Mouse (Mus musculus): ENCODE results near the gene Dlg2.
A peak's percentile ranks its signal among the peaks of the same experiment; 100 is the strongest.

Gene Dlg2

DNA sequence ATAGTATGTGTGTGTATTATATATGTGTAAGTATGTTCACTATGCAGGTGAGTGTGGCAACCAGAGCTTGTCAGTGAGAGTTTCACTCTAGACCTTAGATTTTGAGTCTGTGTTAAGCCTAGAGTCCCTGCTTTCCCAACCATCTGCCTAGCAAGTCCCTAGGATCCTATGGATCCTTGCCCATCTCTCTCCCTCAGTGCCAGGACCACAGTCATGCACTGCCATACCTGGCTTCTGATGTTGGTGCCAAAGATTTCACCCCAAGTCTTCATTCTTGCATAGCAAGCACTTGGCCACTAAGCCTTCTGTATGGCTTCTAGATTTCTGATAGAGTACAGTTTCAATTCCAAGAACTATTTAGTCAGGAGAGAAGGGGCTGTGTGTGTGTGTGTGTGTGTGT lies 1843.7 kb downstream of the Dlg2 start:
- no peak for DNase-seq

DNA sequence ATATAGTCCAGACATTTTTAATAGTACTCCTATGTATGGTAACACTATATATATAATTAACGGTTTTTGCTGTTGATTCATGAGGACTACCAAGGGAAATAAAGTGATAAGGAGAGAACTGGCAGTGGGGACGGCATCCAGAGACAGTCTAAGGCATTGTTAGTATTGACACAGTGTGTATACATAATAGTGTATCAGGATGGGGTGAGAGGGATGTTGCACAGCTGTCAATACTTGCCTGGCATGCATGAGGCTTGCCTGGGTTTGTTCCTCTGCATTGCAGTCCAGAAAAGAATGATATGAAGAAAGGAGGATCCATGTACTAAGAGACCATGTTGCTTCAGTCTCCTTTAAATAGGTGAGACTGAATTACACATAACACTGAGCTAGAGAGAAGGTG lies 1845.3 kb downstream of the Dlg2 start:
- DNase-seq, result no peak

DNA sequence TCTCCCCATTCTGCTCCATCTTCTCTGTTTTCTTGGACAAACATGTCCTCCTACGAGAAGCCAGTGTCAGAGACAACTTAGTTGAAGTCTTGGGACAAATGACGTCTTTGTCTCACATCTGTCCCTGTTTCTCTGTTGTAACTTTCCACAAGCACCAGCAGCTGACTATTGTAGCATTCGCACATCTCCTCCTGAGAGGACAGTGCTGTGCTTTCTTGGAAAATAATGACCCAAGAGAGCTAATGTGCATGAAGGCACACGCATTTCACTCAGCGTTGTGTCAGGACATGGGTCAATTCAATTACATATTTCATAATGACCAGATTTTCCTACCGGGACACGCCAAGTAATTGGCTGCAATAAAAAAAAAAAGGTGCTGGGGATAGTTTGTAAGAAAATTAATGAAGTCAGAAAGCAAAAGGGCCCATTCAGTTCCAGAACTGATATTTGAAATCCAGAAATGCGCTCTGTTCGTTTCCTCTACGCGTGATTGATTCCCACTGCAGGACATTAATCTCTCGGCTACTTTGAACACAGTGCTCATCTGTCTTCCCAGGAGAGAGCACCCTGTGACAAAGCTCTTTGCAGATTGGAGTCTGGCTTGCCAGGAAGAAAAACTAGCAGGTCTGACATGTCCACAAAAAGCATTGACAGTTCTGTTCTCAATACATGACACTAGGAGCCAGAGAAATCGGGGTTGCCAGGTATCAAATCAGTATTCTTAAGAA lies 1846.0 kb downstream of the Dlg2 start:
- no peak for DNase-seq

DNA sequence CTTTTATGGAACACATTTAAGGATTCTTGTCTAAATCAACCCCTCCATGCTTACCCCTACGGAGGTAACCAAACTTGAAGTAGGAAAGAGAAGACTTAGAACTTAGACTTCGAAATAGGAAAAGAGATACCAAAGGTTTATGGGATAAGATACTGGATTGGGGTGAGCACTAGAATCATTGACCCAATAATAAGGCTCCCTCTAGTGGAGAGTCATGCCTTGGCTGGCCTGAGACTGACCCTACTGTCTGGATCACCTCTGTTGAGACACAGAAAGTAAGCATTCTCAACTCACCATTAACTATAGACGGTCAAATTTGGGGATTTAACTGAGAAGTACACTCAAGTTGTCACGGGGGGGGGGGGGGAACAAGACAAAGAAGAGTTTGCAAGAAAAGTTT lies 1847.2 kb downstream of the Dlg2 start:
- DNase-seq, result no peak

DNA sequence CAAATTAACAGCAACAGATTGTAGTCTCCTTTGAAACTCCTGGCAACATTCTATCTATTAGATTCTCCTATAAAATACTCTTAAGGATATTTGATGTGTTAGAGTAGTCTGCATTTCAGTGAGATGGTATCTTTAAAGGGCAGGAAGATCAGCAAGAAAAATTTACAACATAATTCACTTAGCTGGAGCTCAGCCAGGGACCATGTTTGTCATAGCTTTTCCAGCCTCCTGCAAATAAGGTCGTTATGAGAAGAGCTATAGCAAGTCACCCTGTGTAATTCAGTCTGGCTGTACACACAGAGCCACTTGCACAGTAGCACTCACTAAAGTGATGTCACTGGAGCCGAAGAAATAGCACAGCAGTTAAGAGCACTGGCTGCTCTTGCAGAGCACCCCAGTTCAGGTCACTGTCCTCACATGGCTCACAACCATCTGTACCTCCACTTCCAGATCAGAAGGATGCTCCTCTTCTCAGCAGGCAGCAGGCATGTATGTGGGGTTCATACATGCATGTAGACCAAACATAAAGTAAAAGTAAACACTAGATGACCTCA lies 1850.9 kb downstream of the Dlg2 start:
- no peak for DNase-seq

DNA sequence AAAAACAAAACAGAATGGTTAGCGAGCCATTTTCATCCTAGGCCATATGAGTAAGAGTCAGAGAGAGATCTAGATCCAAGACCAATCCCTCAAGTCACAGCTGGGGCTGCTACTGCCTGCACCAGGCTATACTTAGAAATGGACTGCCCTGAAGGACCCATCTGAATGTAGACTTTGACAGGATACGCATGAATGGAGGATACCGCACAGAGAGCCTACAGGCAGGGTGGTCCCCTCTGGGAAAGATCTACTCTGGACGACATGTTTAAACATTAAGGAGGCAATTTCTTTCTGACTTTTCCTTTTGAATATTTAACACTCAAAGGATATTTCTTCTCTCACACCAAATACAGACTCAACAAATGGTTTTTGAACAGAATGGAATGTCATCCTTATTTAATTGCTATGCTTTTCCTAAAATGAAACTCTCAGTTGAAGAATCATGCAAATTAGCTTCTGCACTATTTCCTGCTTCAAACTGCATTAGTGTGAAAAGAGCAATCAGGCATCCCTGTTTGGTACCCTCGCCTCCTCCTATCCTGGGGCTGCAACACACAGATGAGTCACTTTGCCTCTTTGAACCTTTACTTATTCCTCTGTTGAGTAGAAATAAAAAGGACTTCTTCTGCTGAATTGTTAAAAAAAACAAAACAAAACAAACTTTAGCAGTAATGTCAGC lies 1856.9 kb downstream of the Dlg2 start:
- no peak for DNase-seq

DNA sequence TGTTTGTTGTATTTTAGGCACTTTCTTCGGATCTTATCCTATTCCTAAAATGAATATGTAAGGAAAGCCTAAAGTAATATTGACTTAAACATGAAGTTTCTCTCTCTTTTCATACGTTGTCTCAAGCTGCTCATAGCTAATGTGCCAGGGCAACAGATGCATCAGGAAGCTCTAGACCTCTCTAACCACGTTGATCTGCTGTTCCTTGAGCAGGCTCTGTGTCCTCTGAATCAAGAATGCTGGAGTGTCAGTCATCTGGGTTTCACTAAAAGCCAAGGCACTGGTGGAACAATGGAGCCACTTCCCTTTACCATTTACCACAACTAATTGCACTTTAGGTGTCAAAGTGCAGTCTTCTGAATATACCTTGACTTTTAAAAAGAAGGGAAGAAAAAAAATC lies 1880.1 kb downstream of the Dlg2 start:
- no peak for DNase-seq

DNA sequence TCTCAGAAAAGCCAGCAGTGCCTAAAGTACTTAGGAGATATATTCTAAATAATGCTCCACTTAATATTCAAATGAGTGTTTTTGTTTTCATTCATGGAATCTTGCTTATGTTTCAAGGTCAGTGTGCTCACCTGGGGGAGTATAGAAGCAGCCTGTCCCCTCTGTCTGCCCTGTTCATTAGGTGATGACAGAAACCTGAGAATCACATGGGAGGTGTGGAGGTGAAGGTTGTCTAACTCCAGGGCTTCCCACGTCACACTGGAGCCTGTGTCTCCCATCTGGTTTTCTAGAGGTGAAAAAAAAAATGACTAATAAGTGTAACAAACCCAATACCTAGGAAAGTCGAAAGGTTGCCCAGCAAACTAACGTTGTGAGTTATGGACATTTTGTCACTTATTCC lies 1886.9 kb downstream of the Dlg2 start:
- no peak for DNase-seq

DNA sequence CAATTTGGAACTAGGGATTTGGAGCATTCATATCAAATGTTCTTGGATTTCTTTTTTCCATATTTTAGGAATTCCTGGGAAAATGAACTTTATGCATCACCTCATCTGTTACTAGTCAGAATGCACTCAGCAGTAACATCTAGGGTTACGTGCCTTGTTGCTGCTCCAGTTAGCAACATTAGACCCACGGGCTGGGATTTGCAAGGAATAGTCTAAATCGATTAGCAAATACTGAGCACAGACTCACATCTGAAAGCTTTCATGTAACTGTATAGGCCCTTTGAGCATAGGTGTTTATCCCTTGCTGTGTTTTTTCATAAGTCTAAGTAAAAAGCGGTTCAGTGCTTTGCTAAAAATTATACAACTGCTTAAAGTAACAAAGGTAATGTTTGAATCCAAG lies 1887.3 kb downstream of the Dlg2 start:
- DNase-seq, result no peak

DNA sequence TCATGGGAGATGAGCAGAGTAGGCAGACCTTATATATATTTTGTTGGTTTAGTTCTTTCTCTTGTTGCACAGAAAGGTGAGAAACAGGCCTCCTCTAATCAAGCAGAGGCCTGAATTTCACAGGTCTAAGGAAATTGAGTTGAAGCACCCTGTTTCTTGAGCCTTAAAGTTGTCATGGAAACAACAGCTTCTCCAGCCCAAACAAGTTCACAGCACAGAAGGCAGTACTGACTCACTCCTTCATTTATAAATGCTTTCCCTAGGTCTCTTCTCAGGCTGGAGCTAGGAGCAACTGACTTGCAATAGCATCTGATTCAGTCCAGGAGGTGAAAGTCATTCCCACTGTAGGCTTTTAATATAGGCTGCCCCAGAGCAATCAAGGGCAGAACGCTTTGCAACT lies 1890.6 kb downstream of the Dlg2 start:
- DNase-seq, result no peak

DNA sequence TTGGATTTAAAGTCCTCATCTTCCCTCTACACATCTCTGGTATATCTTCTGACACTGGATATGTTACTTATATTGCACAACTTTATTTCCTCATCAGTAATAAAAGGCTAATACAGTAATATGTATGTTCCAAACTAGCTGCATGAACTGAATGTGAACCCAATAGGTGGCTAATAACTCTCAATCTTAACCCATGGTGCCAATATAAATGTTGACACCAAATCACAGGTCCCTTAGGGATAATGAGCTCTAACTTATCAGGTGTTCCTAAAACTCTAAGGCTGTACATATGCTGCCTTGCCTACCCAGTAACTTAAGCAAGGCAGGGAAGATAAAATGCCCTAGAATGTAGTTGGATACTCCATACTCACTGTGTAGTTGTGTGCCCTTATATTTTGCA lies 1894.0 kb downstream of the Dlg2 start:
- no peak for DNase-seq

DNA sequence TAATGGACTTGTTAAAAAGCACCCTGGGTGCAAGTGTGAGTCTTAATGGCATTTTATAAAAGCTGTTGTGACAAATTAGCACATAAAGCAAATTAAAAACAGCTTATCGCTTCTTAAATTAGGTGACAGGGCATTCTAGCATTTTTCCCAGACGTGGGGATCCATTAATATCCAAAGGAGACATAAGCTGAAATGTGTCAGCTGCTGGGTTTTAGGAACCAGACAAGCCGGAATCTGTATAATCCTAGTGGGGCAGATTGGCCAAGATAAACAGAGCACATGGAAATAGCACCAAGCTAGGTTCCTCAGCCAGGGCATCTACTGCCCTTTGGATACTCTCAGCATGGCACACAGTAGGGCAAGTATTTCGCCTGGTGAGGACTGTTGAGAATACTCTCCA lies 1895.2 kb downstream of the Dlg2 start:
- no peak for DNase-seq

DNA sequence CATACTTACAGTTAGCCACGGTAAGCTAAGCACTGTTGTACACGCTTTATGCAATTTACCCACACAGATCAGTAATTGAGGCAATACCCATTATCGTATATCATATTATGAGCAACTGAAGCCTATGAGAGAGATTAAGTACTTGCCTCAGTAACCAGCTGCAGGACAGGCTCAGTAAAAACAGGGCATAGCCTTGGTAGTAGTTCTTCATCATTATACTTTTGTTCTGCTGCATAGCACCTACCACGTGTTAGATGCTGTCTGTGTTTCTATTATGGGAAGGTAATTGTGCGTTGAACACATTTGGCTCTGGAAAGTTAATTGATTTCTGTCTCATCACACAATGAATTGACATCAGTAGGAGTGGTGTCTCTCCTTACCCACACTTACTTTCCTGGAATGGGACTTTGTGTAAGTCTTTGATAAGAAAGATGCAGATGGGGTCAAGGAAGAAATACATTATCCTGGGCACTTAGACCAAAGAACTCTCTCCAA lies 1897.4 kb downstream of the Dlg2 start:
- DNase-seq, result no peak

DNA sequence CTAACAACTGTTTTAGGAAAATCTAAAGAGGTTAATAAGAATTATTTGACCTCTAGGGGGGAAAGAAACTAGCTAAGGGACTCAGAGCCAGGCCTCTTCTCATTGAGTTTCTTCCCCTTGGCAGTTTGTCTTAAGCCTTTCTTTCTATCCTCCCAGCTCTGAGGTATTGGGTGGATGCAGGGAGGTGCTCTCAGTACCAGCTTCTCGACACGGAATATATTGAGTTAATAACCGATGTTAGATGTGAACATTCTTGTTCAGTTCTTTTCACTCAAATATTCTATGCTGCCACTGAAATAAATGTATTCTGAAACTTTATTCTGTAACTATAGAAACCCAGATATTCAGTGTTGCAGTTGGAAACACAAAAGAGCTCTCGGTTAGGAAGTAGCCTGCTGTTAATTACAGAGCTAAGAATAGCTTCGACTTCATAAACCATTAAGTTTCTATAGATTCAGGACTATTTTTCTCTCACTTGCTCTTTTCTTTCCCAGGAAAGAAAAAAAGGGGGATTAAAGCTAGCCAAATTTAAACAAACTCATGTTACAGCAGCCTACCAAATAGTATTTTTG lies 1907.5 kb downstream of the Dlg2 start:
- DNase-seq, result no peak

DNA sequence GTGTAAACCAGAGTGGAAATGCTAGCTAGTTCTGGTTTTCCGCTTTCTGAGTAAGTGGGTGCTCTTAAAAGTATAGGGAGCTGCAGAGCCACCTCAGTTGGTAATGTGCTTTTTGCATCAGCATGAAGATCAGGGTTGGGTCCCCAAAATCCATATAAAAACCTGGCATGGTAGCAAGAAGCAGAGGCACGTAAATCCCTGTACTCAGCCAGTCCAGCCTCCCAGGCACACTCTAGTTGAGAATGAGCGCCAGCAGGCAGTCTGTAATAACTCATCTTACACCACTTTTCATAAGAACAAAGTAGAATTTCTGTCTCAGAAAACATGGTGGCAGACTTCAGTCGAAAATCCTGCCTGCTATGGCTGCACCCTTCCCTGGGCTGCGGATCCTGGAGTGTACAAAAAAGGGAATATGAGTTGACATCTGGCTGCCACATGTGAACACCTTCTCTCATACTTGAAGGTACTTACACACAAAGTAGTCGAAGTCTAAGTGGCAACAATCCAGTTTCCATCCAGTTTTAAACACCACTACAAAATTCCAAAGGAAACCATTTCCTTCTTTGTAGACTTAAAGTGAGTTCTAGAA lies 1915.7 kb downstream of the Dlg2 start:
- DNase-seq, result no peak

DNA sequence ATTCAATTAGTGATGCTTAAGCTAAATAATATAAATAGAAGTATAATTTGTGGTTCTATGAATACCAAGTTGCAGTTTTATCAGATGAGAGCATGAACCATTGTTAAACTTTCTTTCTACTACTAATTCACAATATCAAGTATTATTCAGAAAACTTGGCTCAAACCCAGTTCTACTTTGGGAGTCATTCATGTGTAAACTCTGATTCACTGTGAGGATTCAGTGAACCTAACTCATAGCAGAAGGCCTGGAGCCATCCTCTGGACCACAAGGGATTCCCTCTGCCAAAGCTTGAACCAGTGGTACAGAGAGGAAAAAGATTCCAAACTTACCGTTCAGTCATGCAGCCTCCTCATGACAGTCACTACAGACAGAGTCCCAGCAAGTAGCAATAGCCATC lies 1920.3 kb downstream of the Dlg2 start:
- no peak for DNase-seq

DNA sequence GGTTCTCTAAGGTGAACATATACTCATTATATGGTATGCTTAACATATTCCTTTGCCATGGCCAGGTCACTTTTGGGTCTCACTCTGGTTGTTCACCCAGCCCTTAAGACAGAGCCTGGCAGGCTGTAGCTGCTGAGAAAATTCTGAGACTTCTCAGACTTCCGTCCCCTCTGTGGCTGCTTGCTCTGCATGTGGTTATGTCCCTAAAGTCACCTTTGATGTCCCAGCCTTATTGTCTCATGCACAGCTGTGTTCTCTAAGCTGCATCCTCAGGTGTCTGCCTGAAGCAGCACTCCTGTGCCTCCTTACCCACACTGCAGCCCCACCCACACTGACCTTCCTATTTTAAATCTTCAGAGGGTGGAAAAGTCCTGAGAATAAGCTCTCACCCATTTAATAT lies 1922.4 kb downstream of the Dlg2 start:
- peak; percentile 39 to 53 for DNase-seq

DNA sequence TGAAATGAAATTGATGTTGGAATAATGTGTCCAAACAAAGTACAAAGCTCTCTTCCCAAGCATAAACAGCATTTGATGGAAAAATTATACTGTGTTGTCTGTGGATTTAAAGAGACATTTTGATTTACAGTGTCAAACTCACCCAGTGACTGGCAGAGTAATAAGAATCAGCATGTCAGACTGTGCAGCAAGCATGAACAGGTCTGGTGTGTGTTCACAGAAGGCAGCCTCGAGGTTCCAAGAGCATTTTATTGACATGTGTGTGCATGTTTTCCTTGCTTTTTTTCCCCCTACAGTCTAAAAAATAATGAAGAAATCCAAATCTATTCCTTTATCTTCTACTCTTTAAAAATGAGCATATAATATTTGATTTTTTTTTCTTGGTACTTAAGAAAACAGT lies 1924.1 kb downstream of the Dlg2 start:
- DNase-seq, result no peak

DNA sequence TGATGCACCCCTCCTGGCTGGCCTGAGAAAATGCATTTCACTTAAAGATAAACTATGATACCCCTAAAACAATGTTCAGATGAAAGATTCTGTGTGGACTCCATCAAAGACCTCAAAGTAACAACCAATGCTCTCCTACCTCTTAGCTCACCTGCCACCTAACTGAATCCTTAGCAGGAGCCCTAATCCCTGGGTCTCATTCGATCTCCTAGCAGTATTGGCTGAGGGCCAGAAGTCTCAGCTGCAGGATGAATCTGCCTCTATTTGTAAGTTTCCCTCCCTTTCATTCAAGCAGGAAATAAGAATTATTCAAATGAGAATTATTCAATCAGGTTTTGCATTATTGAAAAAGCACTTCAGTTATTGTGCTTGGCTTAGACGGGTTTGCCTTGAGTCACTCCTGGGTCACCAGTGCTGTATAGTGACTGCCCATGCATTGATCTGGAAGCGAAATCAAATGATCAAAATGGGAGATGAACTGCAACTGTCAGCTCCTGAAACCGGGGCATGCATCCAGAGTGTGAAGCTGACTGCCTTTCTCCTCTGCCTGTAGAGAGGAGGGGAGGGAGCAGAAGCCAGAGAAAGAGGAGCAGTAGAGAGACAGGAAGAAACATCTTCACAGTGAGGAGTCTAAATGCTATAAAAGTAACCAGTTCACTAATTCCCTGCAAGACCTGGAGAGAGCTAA lies 1924.7 kb downstream of the Dlg2 start:
- DNase-seq, result no peak

DNA sequence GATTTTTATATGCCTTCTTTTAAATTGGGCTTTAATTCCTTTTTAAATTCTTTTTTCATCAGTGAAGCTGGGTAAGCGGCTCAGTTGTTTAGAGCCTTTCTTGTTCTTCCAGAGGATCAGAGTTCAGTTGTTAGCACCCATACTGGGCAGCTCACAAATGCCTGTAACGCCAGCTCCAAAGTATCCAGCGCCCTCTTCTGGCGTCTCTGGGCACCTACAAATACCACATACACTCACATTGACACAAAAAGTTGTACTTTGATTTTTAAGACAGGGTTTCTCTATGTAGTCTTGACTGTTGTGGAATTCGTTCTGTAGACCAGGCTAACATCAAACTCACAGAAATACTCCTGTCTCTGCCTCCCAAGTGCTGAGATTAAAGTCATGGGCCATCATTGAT lies 1932.0 kb downstream of the Dlg2 start:
- DNase-seq, result no peak

DNA sequence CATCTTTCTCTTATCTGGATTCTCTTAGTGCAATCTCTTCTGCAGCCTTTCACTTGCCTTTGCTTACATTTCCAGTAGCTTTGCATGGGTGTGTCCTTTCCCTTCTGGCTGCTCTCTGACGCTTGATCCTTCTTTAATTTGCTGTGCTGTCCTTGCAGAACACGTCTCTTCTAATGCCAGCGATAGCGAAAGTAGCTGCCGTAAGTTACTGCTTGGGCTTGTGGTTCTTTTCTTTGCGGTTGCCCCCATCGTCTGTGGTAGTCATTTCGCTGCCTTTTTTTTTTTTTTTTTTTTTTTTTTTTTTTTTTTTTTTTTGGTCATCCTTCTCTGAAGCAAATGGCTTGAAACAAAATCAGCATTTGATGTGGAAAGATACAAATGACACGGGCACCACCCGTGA lies 1944.0 kb downstream of the Dlg2 start:
- DNase-seq, result peak; percentile 16 to 22

DNA sequence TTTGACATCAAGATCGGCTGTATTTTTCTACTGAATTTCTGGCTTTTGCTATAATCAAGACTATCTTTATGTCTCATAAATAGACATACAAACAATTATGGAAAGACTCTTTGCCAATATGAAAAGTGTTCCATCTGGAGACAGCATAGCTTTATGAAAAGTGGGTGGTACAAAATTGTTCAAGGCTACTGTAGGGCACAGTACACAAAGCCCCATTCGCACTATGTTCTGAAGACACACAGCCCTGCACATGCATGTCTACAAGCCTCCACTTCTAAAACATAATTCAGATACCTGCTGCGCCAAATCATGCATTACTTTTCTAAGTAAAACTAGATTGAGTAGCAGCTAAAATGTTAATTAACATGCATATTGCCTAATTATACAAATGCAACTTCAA lies 1946.5 kb downstream of the Dlg2 start:
- no peak for DNase-seq

DNA sequence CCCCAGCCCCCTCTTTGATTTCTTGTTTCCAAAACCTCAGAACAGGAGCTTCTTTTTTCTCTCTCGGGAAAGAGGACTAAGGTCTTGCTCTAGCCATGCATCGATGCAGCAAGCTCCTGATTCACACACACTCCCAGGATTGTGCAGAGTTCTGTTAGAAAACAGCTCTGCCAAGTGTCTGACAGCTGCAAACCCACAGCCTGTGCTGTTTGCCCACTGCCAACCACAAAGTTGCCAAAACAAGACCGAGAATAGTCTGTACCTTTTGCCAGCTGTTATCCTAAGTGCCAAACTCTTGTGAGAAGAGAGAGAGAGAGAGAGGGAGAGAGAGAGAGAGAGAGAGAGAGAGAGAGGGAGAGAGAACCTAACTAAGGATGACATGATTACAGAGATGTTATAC lies 1948.2 kb downstream of the Dlg2 start:
- DNase-seq, result peak; percentile 12 to 34

Data from thymus, postnatal 36 days (tissue).